ENCODE assay signal across 8 mouse cellular contexts in the genomic region with DNA sequence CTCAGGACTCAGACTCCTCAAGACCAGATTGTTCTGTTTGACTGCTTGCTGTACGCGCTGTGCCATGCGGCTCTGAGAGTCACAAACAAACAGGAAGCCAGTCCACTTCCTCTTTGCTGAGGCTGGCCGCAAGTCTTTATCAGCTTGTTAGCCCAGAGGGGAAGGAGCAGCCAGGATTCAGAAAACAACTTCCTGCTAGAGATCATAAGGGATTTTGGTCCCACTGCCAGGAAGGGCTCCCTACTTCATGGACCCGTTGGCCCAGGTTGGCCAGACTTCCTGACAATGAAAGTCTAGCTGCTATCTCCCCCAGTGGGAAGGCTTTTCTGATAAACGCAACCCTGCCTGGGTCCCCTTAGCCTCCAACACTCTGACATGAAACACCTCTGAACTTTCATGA. TPM values are rescaled to one million over a fixed set of nuclear protein-coding genes. Genes with fewer than 3 reads are reported as not detected.
DNase-seq lines count a peak whose midpoint lies in the region; ATAC-seq lines count a peak whose summit lies in the region.

No protein-coding gene starts in this region.

- H3K4me2 ChIP-seq in heart, embryonic 16.5 days (ENCODE audit: low read depth, low read length) = peak overlapping the region; percentile 44

- WGBS in heart, embryonic 16.5 days = 31% methylated on average over 6 of the region's 6 CpGs
- 71% methylated on average over 6 of the region's 6 CpGs for WGBS in limb, embryonic 10.5 days

- peak overlapping the region; percentile 5; the same call in 1 of the 2 replicates for H3K4me3 ChIP-seq in heart, embryonic 16.5 days (ENCODE audit: low read length)
- no peak overlapping the region for H3K4me3 ChIP-seq in limb, embryonic 10.5 days

- peak overlapping the region; percentile 41 for H3K9ac ChIP-seq in heart, embryonic 16.5 days (ENCODE audit: low read length)

- H3K36me3 ChIP-seq in heart, embryonic 16.5 days (ENCODE audit: control insufficient read depth, insufficient read depth) = no peaks in the 10 kb centered on the region
- H3K36me3 ChIP-seq in limb, embryonic 10.5 days = peaks cover 6% of the 10 kb centered on the region; the same call in 1 of the 2 replicates

- H3K9me3 ChIP-seq in heart, embryonic 16.5 days (replicated peaks; ENCODE audit: control insufficient read depth, low read length) = no peaks in the 10 kb centered on the region
- H3K9me3 ChIP-seq in limb, embryonic 10.5 days (replicated peaks) = no peaks in the 10 kb centered on the region

- H3K27me3 ChIP-seq in heart, embryonic 16.5 days (ENCODE audit: control insufficient read depth, insufficient read depth, low read length) = no peaks in the 10 kb centered on the region
- H3K27me3 ChIP-seq in limb, embryonic 10.5 days (ENCODE audit: low read depth, poor library complexity, severe bottlenecking) = no peaks in the 10 kb centered on the region

- peak; percentile 30; the same call in 1 of the 2 replicates for ATAC-seq in heart, embryonic 16.5 days (replicated peaks; ENCODE audit: extremely low read depth, insufficient read depth, low FRiP score)
- peak; percentile 89 for ATAC-seq in monocyte, adult 5-6 weeks (replicated peaks; ENCODE audit: insufficient number of reproducible peaks, low FRiP score, low TSS enrichment, poor library complexity, severe bottlenecking)

- peak overlapping the region; percentile 69 for H3K27ac ChIP-seq in heart, embryonic 16.5 days (ENCODE audit: low read length)
- peak overlapping the region; percentile 77 for H3K27ac ChIP-seq in limb, embryonic 10.5 days

- peak; percentile 49 to 73 for DNase-seq in adrenal gland, adult (ENCODE audit: inconsistent age in 2 of 2, low spot score in 1 of 2)
- DNase-seq in adrenal gland, postnatal 4 days (ENCODE audit: low spot score in 2 of 2) = no peak
- peak; percentile 22 for DNase-seq in adrenal gland, postnatal 10 days
- no peak for DNase-seq in limb, embryonic 10.5 days (ENCODE audit: low spot score)
- no peak for DNase-seq in testis, postnatal 10 days (ENCODE audit: low spot score)
- no peak for DNase-seq in right cerebral cortex, postnatal 4 days

- peaks cover 15% of the 10 kb centered on the region for H3K4me1 ChIP-seq in heart, embryonic 16.5 days (ENCODE audit: control insufficient read depth, insufficient read depth, low read length)
- H3K4me1 ChIP-seq in limb, embryonic 10.5 days = peaks cover 13% of the 10 kb centered on the region

RNA-seq across cellular contexts. Expression of a gene that starts 21.8 kb away (rescaled TPM):
- 100 to 1,000 TPM; 215 to 226 TPM for total RNA-seq in adrenal gland, postnatal 4 days (2021)
- 100 to 1,000 TPM; 341 to 361 TPM for total RNA-seq in adrenal gland, postnatal 10 days (2021)
- polyA plus RNA-seq in heart, embryonic 16.5 days (2015; fragmentation: Nextera tagmentation; extraction: Ambion mirVana) = 295 and 306 TPM in 2 replicates
- 293 and 361 TPM in 2 replicates for polyA plus RNA-seq in limb, embryonic 10.5 days (2016; fragmentation: Nextera tagmentation; extraction: Ambion mirVana)
- total RNA-seq in monocyte, adult 5-6 weeks (2017) = 31.8 to 48.7 TPM (median 44.4 TPM) in 3 replicates

RNA-seq across cellular contexts. Expression of a gene that starts 24.0 kb away (rescaled TPM):
- total RNA-seq in adrenal gland, postnatal 4 days (2021) = 10 to 100 TPM; 61.7 to 63.2 TPM
- 10 to 100 TPM; 42.8 to 46.6 TPM for total RNA-seq in adrenal gland, postnatal 10 days (2021)
- polyA plus RNA-seq in heart, embryonic 16.5 days (2015; fragmentation: Nextera tagmentation; extraction: Ambion mirVana) = 13.6 and 14.0 TPM in 2 replicates
- 18.0 and 21.5 TPM in 2 replicates for polyA plus RNA-seq in limb, embryonic 10.5 days (2016; fragmentation: Nextera tagmentation; extraction: Ambion mirVana)
- total RNA-seq in monocyte, adult 5-6 weeks (2017) = 15.2 to 48.6 TPM (median 24.2 TPM) in 3 replicates

RNA-seq across cellular contexts. Expression of a gene that starts 34.9 kb away (rescaled TPM):
- total RNA-seq in adrenal gland, postnatal 4 days (2021) = 1 to 10 TPM; 1.2 TPM
- 1 to 10 TPM in 1 of 2 experiments, under 1 TPM in 1; 0.27 to 1.3 TPM for total RNA-seq in adrenal gland, postnatal 10 days (2021)
- polyA plus RNA-seq in heart, embryonic 16.5 days (2015; fragmentation: Nextera tagmentation; extraction: Ambion mirVana) = 0.69 and 0.98 TPM in 2 replicates
- polyA plus RNA-seq in limb, embryonic 10.5 days (2016; fragmentation: Nextera tagmentation; extraction: Ambion mirVana) = 2.3 TPM in 2 replicates
- total RNA-seq in monocyte, adult 5-6 weeks (2017) = 2.5 to 6.1 TPM (median 5.2 TPM) in 3 replicates

Comparison
In these comparisons a context has a peak if more than half of its experiments do, and no peak if none do; other contexts are left out.
1. DNase-seq: peak in adrenal gland, adult (2 of 2) and adrenal gland, postnatal 10 days (single experiment); none in adrenal gland, postnatal 4 days (0 of 2), limb, embryonic 10.5 days (single experiment), testis, postnatal 10 days (single experiment) and right cerebral cortex, postnatal 4 days (single experiment).